Mouse (Mus musculus) spleen, postnatal 4 days (tissue): ENCODE measurements around the gene Actn2.

Source experiments
- DNase-seq, 2 experiments: peaks; one replicate each; pipeline ENCODE4 v3.0.0; 2022; ENCODE audit warnings: low spot score in 2 of 2

The Actn2 gene

DNA sequence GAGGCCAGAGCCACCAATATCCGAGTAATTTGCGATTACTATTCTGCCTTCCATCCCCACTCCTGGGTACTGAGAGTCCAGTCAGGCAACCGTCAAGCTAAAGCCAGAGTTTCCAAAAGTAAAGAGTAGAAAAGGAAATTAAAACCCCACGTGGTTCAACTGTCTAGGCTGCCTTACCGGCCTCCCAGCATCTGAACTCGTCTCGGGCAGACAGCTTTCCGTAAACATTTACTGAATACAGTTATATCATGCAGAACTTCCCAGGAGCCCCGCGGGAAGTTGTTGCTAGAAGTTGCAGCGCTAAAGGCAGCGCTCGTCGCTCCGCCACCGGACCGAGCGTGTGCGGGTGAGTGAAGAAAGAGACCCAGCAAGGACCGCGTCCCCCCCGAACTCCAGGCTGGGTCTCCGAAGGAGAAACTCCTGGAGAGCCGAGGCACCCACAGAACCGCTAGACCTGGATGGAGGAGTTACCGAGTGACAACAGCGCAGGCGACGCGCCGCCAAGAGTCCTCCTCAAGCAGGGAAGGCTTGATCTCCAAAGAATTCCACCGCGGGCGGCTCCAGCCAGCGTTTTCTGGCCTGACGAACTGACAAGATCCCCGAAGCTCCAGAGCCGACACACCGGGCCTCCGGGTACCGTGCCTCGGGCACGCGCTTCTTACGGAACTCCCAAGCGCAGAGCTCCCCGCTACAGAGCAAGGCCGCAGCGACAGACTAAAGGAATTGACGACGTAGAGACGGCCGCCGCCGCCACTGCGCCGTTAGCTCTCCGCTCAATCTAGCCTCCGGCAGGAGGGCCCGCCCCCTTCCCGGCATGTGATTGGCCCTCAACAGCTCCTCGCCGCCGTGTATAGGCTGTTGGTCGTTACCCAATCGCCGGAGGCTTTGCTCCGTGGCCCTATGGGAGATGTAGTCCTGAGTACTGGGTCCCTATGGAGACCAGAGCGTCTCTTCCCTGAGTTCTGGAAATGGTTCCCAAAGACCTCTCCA lies 82.9 kb downstream of the Actn2 start, which contains the start of gene Mtr:
Gene Mtr, minus strand, starts transcription at position 723 of the 990 bp plus-strand sequence.
- DNase-seq = peak; percentile 95 to 96

DNA sequence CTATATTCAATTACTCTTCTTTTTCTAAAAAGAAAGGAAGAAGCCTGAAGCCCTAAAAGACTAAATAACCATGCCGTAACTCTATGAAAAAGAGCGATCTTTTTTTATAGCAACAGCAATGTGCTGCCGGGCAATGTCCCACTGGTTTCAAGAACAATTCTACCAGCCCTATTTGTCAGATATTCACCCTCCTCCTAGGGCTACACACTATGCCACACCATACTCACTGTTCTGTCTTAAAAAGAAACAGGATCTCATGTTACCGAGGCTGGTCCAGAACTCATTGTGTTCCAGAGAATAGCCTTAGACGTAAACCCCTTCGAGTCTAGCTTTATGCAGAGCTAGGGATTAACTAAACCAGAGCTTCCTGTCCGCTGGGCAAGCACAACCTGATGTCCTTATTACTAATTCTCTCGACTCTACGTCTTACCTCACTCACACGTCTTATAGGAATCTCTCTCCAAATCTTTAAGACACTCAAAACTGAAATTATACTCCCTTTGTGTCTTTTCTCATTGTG lies 83.6 kb downstream of the Actn2 start:
- DNase-seq = no peak

DNA sequence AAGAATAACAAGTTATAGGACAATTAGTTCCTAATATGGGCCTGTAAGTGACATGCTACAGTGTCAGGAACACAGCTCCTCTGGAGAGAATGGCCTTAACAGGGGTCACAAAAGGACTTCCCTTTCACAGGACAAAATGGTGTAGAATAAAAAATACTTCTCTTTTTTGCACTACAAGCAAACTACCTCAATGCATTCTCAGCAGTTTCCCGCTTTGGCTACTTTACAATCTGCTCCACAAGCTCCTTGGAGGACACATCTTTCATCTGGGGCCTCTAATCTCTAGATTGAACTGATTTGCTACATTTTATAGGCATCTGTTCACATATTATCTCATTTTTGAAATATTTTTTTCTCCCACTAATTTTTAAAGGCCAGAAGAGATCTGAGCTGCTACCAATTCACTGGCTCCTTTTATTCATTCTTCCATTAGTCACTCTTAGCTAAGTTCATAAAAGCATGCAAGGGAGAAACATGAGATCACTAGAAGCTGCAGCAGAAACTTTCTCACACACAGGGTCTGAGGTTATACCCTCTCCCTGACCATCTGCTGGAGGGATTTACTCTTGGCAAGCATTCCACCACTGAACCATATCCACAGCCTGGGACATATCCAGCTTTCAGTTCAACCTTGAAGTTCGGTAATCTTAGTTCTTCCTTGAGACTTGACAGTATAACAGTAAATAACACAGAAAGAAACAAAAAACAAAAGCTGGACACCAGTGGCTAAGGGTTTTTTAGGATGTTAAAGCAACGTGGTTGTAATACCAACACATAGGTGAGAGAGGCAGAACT lies 84.5 kb downstream of the Actn2 start:
- no peak for DNase-seq

DNA sequence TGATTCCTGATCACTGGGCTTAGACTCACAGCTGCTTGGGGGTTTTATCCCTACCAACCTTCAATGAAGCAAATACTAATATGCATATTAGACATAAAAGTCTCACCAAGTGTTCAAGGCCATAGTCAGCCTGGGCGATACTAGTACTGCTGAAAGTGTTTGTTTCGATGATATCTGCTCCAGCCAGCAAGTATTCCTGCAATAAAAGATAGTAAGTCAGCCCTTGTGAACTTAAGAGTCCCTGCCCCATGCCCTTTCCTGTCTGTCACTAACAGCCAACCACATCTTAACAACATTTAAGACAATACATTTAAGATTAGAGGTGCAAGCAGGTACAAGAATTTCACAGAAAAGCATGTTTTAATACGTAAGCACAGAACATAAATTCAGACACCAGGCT lies 90.1 kb downstream of the Actn2 start:
- no peak for DNase-seq

DNA sequence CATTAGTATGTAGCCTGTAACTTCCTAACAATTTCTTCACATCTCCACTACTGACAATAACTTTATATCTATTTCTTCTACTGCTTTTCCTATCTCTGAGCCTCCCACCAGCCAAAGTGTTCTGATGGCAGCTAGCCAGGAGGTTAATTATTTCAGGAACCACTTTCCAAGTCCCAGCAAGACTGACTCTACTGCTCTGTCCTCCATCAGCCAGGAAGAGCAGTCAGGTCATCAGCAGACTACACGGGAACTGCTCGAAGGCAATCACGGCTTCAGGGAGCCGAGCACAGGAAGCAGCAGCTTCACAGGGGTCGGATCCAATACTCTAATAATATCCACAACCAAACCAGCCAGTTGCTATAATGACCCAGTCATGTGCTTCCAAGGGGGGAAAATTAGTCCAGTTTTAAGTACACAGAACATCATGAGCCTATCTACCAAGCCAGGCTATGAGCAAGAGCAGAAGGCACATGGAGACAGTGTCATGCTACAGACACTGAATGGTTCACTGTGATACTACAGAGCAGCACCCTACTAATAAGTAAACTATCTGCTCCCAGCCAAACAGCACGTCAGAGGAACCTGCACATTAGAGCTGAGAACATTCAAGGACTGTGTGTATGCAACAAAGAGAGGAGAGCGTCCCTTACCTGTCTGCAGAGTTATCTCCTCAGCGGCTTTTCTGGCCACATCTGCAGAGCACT lies 91.2 kb downstream of the Actn2 start:
- DNase-seq = no peak

DNA sequence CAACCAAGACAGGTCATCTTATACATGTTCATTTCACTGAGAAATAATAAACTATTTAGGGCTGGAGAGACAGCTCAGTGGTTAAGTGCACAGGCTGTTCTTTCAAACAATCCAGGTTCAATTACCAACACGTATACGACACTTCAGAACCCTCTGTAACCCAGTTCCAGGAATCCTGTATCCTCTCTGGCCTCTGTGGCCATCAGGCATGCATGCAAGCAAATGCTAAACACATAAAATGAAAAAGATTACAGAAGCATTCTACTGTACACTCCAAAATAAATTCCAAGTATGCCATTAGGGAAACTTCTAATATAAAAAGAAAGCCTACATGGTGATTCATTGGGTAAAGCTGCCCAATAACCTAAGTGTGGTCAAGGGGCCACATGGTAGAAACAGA lies 94.6 kb downstream of the Actn2 start:
- DNase-seq = no peak

DNA sequence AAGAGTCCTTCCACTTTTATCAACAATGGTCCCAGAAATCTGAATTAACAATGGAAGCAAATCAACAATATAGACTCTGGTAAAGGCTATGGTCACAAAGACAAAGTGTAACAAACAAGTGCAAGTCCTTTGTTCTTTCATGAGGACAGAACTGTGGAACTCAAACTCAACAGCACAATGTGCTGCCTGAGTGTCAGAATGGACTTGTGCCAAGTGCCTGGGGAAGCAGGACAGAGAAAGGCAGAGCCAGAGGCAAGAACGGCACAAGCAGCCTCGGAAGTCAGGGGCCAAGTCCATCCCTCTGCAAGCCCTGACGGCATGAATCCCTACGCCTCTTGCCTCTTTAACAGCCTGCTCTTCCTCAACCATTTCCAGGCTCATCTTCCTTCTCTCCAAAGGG lies 96.6 kb downstream of the Actn2 start:
- no peak for DNase-seq

DNA sequence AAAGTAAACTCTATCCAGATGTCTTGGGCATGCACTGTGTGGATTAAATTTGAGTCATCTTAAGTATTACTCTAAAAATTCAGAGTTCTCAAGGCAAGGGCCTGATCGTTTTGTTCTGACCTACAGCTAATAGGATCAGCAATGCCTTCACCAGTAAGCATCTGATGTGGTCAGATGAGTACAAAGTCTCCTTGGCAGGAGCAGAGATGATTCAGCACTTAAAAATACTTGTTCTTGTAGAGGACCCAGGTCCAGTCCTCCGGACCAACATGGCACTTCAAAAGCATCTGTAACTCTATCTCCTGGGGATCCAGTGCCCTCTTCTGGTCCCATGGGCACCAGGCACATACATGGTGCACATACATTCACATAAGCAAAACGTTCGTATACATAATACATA lies 108.4 kb downstream of the Actn2 start:
- no peak for DNase-seq

DNA sequence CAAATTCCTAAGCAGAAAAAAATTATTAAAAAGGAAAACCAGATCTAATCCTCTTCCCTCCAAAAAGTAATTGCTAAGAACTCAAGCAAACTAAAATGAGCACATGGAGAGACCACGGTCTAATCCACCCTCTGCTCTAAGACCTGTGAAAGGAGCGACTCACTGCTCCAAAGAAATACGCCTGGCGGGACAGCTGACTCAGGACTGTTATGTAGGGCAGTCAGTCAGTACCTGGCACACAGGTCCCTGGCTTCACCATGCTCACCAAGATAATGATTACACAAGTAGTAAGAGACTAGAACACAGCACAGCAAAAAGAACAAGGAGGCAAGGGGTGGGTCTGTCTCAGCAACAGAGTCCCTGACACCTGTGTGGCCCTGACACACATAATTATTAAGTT lies 112.3 kb downstream of the Actn2 start:
- DNase-seq = no peak

DNA sequence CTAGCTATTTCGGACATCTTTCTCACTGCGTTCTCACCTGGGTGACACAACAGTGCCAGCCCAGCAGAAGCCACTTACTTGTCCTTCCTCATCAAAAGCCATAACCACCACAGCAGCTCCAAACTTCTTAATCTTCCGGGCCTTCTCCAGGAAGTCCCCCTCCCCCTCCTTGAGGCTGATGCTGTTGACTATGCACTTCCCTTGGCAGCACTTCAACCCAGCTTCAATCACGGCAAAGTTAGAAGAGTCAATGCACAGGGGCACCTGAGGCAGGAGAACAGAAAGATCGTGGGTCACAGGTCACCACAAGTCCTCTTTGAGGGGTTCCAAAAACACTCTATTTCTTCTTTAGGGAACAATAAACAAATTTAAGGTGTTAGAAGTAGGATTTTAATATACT lies 113.0 kb downstream of the Actn2 start:
- no peak for DNase-seq
